Mouse (Mus musculus) G1E-ER4 (cell line): ENCODE measurements around the gene Samd4. TPM values are rescaled to one million over a fixed set of nuclear protein-coding genes. Genes with fewer than 3 reads are reported as not detected.

Source experiments
- GATA1 ChIP-seq: IDR thresholded peaks from one replicate; pipeline ENCODE4 v1.8.0; 2012; ENCODE audit warnings: low read length, inconsistent platforms
- polyA plus RNA-seq: library from polyadenylated mRNA; stranded (reverse); fragments of >175 nt; gene quantifications from 2 replicates; pipeline ENCODE4 v1.2.3, GENCODE M21; 2012

Samd4 gene
- polyA plus RNA-seq, 1 experiment, result not detected

GRCm38 (mm10) chr14:46928556-46928955 is 45.9 kb downstream of the Samd4 start:
- no peak for TF ChIP-seq GATA1

- TF ChIP-seq GATA1, result no peak
Measured at GRCm38 (mm10) chr14:46932121-46932520, 49.5 kb downstream of the Samd4 start.

- no peak for TF ChIP-seq GATA1
Measured at GRCm38 (mm10) chr14:46932708-46933107, 50.1 kb downstream of the Samd4 start.

GRCm38 (mm10) chr14:46941077-46941476 is 58.4 kb downstream of the Samd4 start:
- no peak for TF ChIP-seq GATA1

- TF ChIP-seq GATA1, result no peak
Measured at GRCm38 (mm10) chr14:46941896-46942812, 59.5 kb downstream of the Samd4 start.

GRCm38 (mm10) chr14:46944411-46944810 is 61.8 kb downstream of the Samd4 start:
- no peak for TF ChIP-seq GATA1

- no peak for TF ChIP-seq GATA1
Measured at GRCm38 (mm10) chr14:46945903-46946490, 63.3 kb downstream of the Samd4 start.

- no peak for TF ChIP-seq GATA1
Measured at GRCm38 (mm10) chr14:46947644-46948043, 65.0 kb downstream of the Samd4 start.

GRCm38 (mm10) chr14:46950527-46951384 is 68.1 kb downstream of the Samd4 start:
- no peak for TF ChIP-seq GATA1

GRCm38 (mm10) chr14:46952264-46952663 is 69.6 kb downstream of the Samd4 start:
- no peak for TF ChIP-seq GATA1

- TF ChIP-seq GATA1, result no peak
Measured at GRCm38 (mm10) chr14:46955109-46955508, 72.5 kb downstream of the Samd4 start.

GRCm38 (mm10) chr14:46955574-46956043 is 73.0 kb downstream of the Samd4 start:
- TF ChIP-seq GATA1, result no peak

GRCm38 (mm10) chr14:46956121-46956520 is 73.5 kb downstream of the Samd4 start:
- TF ChIP-seq GATA1, result no peak

GRCm38 (mm10) chr14:46959166-46959721 is 76.6 kb downstream of the Samd4 start:
- TF ChIP-seq GATA1, result no peak

- TF ChIP-seq GATA1, result no peak
Measured at GRCm38 (mm10) chr14:46959831-46960230, 77.2 kb downstream of the Samd4 start.

GRCm38 (mm10) chr14:46962832-46963231 is 80.2 kb downstream of the Samd4 start:
- no peak for TF ChIP-seq GATA1
